Mouse (Mus musculus): ENCODE measurements around the gene Azin2. TPM values are rescaled to one million over a fixed set of nuclear protein-coding genes. Genes with fewer than 3 reads are reported as not detected.

The Azin2 gene
- polyA plus RNA-seq, 1 experiment: 7.6 TPM

DNA sequence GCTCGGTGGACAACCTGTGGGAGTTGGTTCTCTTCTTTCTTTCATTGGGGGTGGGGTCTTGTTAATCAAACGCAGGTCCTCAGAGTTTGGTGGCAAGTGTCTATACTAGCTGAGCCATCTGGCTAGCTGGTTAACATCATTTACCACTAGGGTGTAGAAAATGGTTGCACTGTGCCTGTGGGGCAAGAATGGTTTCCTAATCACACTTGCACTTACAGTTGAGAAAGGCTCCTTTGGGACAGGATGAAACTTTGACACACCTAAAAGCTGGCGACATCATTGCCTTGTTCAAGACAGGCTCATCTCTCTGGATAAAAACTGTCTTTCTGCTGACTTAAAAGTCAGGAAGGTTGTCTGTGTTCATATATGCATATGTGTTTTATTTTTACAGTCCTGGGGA lies 29.9 kb upstream of the Azin2 start:
- WGBS: 96% methylated on average over 3 of the region's 3 CpGs
- H3K27me3 ChIP-seq (ENCODE audit: control insufficient read depth, insufficient read depth, low read length): no peaks in the 10 kb centered on the region
- no peak overlapping the region for H3K4me3 ChIP-seq (ENCODE audit: control insufficient read depth, insufficient read depth, low read length)
- no peaks in the 10 kb centered on the region for H3K36me3 ChIP-seq (ENCODE audit: control insufficient read depth, insufficient read depth, low read length)
- TF ChIP-seq CTCF (IDR thresholded peaks at IDR 0.05; ENCODE audit: borderline replicate concordance, control insufficient read depth, extremely low read depth, insufficient read depth, low read length, poor library complexity) (no peak), POLR2A (IDR thresholded peaks at IDR 0.05; ENCODE audit: control insufficient read depth, extremely low read depth, insufficient read depth, low read length, poor library complexity) (no peak)
- H3K4me1 ChIP-seq (replicated peaks; ENCODE audit: control insufficient read depth, insufficient read depth, low read length): peaks cover 10% of the 10 kb centered on the region
- no peak overlapping the region for H3K27ac ChIP-seq (ENCODE audit: control insufficient read depth, insufficient read depth, low read length)
- no peak for DNase-seq

DNA sequence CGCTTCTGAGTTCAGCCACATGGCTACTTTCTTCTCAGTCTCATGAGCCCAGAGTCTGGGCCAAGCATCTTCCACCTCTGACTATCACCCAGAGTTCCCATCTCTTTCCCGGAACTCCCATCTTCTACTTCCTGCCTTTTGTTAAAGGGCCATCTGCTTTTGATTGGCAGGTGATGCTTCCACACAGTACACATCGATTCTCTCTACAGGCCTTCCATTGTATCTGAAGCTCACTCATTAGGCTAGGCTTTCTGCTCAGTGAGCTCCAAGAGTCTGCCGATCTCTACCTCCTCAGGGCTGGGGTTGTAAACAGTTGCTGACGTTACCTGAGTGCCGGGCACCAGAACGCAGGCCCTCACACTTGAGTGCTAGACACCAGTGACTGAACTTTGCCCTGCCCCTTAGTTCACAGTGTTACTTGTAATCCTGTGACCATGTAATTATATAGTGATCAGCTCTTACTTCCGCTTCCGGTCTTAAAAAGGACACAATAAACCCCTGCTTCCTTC lies 29.3 kb upstream of the Azin2 start, which contains the start of gene Ak2:
Gene Ak2 (plus strand): TSS at position 459 of the 509 bp plus-strand sequence.
- Histone ChIP-seq H3K4me1 (replicated peaks; ENCODE audit: control insufficient read depth, insufficient read depth, low read length) (peaks cover 10% of the 10 kb centered on the region), H3K27ac (ENCODE audit: control insufficient read depth, insufficient read depth, low read length) (no peak within 1 kb of the TSS), H3K36me3 (ENCODE audit: control insufficient read depth, insufficient read depth, low read length) (no peaks in the 10 kb centered on the region), H3K27me3 (ENCODE audit: control insufficient read depth, insufficient read depth, low read length) (no peaks in the 10 kb centered on the region), H3K4me3 (ENCODE audit: control insufficient read depth, insufficient read depth, low read length) (no peak within 1 kb of the TSS)
- no peak for TF ChIP-seq POLR2A (IDR thresholded peaks at IDR 0.05; ENCODE audit: control insufficient read depth, extremely low read depth, insufficient read depth, low read length, poor library complexity)
- no peak for TF ChIP-seq CTCF (IDR thresholded peaks at IDR 0.05; ENCODE audit: borderline replicate concordance, control insufficient read depth, extremely low read depth, insufficient read depth, low read length, poor library complexity)
- DNase-seq: no peak
- WGBS: 97% methylated on average over 9 of the region's 9 CpGs

GRCm38 (mm10) chr4:128989678-128990077 lies 27.4 kb upstream of the Azin2 start:
- H3K4me3 ChIP-seq (ENCODE audit: control insufficient read depth, insufficient read depth, low read length): no peak overlapping the region
- H3K4me1 ChIP-seq (replicated peaks; ENCODE audit: control insufficient read depth, insufficient read depth, low read length): peaks cover 10% of the 10 kb centered on the region
- TF ChIP-seq CTCF (IDR thresholded peaks at IDR 0.05; ENCODE audit: borderline replicate concordance, control insufficient read depth, extremely low read depth, insufficient read depth, low read length, poor library complexity) (no peak), POLR2A (IDR thresholded peaks at IDR 0.05; ENCODE audit: control insufficient read depth, extremely low read depth, insufficient read depth, low read length, poor library complexity) (no peak)
- DNase-seq: no peak
- H3K27ac ChIP-seq (ENCODE audit: control insufficient read depth, insufficient read depth, low read length): no peak overlapping the region
- H3K27me3 ChIP-seq (ENCODE audit: control insufficient read depth, insufficient read depth, low read length): no peaks in the 10 kb centered on the region
- no peaks in the 10 kb centered on the region for H3K36me3 ChIP-seq (ENCODE audit: control insufficient read depth, insufficient read depth, low read length)
- 67% methylated on average over 11 of the region's 11 CpGs for WGBS

- 87% methylated on average over 3 of the region's 3 CpGs for WGBS
- Histone ChIP-seq H3K27me3 (ENCODE audit: control insufficient read depth, insufficient read depth, low read length) (no peaks in the 10 kb centered on the region), H3K36me3 (ENCODE audit: control insufficient read depth, insufficient read depth, low read length) (no peaks in the 10 kb centered on the region), H3K27ac (ENCODE audit: control insufficient read depth, insufficient read depth, low read length) (no peak overlapping the region), H3K4me3 (ENCODE audit: control insufficient read depth, insufficient read depth, low read length) (no peak overlapping the region), H3K4me1 (replicated peaks; ENCODE audit: control insufficient read depth, insufficient read depth, low read length) (peaks cover 2% of the 10 kb centered on the region)
- no peak for DNase-seq
- TF ChIP-seq POLR2A (IDR thresholded peaks at IDR 0.05; ENCODE audit: control insufficient read depth, extremely low read depth, insufficient read depth, low read length, poor library complexity) (no peak), CTCF (IDR thresholded peaks at IDR 0.05; ENCODE audit: borderline replicate concordance, control insufficient read depth, extremely low read depth, insufficient read depth, low read length, poor library complexity) (no peak)
These were observed 26.7 kb upstream of the Azin2 start for GRCm38 (mm10) chr4:128988911-128989310.

- no peak for DNase-seq
- 80% methylated on average over 3 of the region's 3 CpGs for WGBS
- Histone ChIP-seq H3K36me3 (ENCODE audit: control insufficient read depth, insufficient read depth, low read length) (no peaks in the 10 kb centered on the region), H3K27me3 (ENCODE audit: control insufficient read depth, insufficient read depth, low read length) (no peaks in the 10 kb centered on the region), H3K27ac (ENCODE audit: control insufficient read depth, insufficient read depth, low read length) (no peak overlapping the region), H3K4me3 (ENCODE audit: control insufficient read depth, insufficient read depth, low read length) (no peak overlapping the region), H3K4me1 (replicated peaks; ENCODE audit: control insufficient read depth, insufficient read depth, low read length) (peaks cover 18% of the 10 kb centered on the region)
- TF ChIP-seq CTCF (IDR thresholded peaks at IDR 0.05; ENCODE audit: borderline replicate concordance, control insufficient read depth, extremely low read depth, insufficient read depth, low read length, poor library complexity) (no peak), POLR2A (IDR thresholded peaks at IDR 0.05; ENCODE audit: control insufficient read depth, extremely low read depth, insufficient read depth, low read length, poor library complexity) (no peak)
These were observed 22.4 kb upstream of the Azin2 start for GRCm38 (mm10) chr4:128984600-128984999.

DNA sequence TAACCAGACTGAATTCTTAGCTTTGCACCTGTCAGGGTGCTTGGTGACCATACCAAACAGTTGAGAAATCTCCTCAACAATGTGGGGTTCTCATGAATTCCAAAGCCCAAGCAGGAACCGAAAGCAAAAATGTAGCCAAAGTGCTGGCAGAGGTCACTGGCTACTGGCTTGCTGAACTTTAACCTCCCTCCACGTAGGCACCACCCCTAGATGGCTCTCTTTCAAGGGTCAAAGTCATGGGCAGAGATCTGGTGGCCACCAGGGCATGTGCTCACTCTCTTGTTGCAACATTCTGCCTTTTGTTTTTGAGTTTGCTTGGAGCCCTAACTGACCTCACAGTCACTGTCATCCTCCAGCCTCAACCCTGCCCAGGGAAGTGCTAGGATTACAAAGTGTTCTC lies 21.4 kb upstream of the Azin2 start:
- H3K4me3 ChIP-seq (ENCODE audit: control insufficient read depth, insufficient read depth, low read length): no peak overlapping the region
- H3K27ac ChIP-seq (ENCODE audit: control insufficient read depth, insufficient read depth, low read length): no peak overlapping the region
- H3K4me1 ChIP-seq (replicated peaks; ENCODE audit: control insufficient read depth, insufficient read depth, low read length): peaks cover 18% of the 10 kb centered on the region
- 78% methylated on average over 2 of the region's 2 CpGs for WGBS
- no peak for TF ChIP-seq CTCF (IDR thresholded peaks at IDR 0.05; ENCODE audit: borderline replicate concordance, control insufficient read depth, extremely low read depth, insufficient read depth, low read length, poor library complexity)
- TF ChIP-seq POLR2A (IDR thresholded peaks at IDR 0.05; ENCODE audit: control insufficient read depth, extremely low read depth, insufficient read depth, low read length, poor library complexity): no peak
- no peaks in the 10 kb centered on the region for H3K27me3 ChIP-seq (ENCODE audit: control insufficient read depth, insufficient read depth, low read length)
- no peaks in the 10 kb centered on the region for H3K36me3 ChIP-seq (ENCODE audit: control insufficient read depth, insufficient read depth, low read length)
- DNase-seq: no peak

DNA sequence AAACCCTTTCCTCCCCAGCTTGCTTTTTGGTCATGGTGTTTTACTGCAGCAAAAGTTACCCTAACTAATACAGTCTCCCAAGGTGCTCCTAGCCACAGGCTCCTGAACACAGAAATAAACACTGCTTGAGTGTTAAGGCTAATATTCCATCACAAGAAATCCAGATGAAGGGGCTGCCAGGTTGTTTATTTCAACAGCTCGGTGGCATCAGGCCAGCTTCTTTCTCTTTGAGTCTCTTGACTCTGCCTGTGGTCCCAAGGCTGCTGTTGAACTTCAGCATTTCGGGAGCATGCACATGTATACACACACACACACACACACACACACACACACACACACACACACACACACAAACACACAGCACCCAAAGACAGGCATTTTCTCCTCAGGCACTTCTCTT lies 20.9 kb upstream of the Azin2 start:
- no peaks in the 10 kb centered on the region for H3K27me3 ChIP-seq (ENCODE audit: control insufficient read depth, insufficient read depth, low read length)
- H3K36me3 ChIP-seq (ENCODE audit: control insufficient read depth, insufficient read depth, low read length): no peaks in the 10 kb centered on the region
- 52% methylated on average over 2 of the region's 2 CpGs for WGBS
- H3K4me3 ChIP-seq (ENCODE audit: control insufficient read depth, insufficient read depth, low read length): no peak overlapping the region
- TF ChIP-seq POLR2A (IDR thresholded peaks at IDR 0.05; ENCODE audit: control insufficient read depth, extremely low read depth, insufficient read depth, low read length, poor library complexity) (no peak), CTCF (IDR thresholded peaks at IDR 0.05; ENCODE audit: borderline replicate concordance, control insufficient read depth, extremely low read depth, insufficient read depth, low read length, poor library complexity) (no peak)
- DNase-seq: no peak
- peaks cover 18% of the 10 kb centered on the region for H3K4me1 ChIP-seq (replicated peaks; ENCODE audit: control insufficient read depth, insufficient read depth, low read length)
- H3K27ac ChIP-seq (ENCODE audit: control insufficient read depth, insufficient read depth, low read length): no peak overlapping the region

Measured in thymus, adult 2 months (tissue).